Mouse (Mus musculus) granulocyte monocyte progenitor cell, adult 5-6 weeks (primary cell): ENCODE data around the gene Ubqln1. TPM values are rescaled to one million over a fixed set of nuclear protein-coding genes. Genes with fewer than 3 reads are reported as not detected.

Source experiments
- ATAC-seq: replicated peaks from 2 replicates; pipeline ENCODE4 v1.8.0; 2016; ENCODE audit warnings: mild to moderate bottlenecking, moderate TSS enrichment, inconsistent platforms; ENCODE audit not compliant: poor library complexity, severe bottlenecking
- total RNA-seq, 2 experiments: library from RNA; stranded (forward) in 1 of 2; stranded (reverse) in 1 of 2; fragments of 200-712, 200-1000 nt in 1 of 2; fragments of >200 nt in 1 of 2; fragmentation: Nextera tagmentation in 1 of 2; gene quantifications; 2 replicates each; pipeline ENCODE4 v1.2.3; 2014 to 2017

The Ubqln1 gene
- total RNA-seq (2014; fragmentation: Nextera tagmentation) (49.9 and 50.9 TPM in 2 replicates), total RNA-seq (2017) (55.5 and 61.7 TPM in 2 replicates)

GRCm38 (mm10) chr13:58215592-58216341, at the start of gene Ubqln1:
Gene Ubqln1 (minus strand): TSS chr13:58215653.
- ATAC-seq: peak; percentile 91

GRCm38 (mm10) chr13:58263546-58263945, 48.1 kb upstream of the Ubqln1 start:
- peak; percentile 84 for ATAC-seq

- ATAC-seq: no peak
Measured at GRCm38 (mm10) chr13:58261674-58262073, 46.2 kb upstream of the Ubqln1 start.

GRCm38 (mm10) chr13:58253268-58253667, 37.8 kb upstream of the Ubqln1 start:
- ATAC-seq: no peak

- ATAC-seq: no peak
Measured at GRCm38 (mm10) chr13:58248957-58249356, 33.5 kb upstream of the Ubqln1 start.

GRCm38 (mm10) chr13:58236536-58236935, 21.1 kb upstream of the Ubqln1 start:
- no peak for ATAC-seq

GRCm38 (mm10) chr13:58232611-58233010, 17.2 kb upstream of the Ubqln1 start:
- ATAC-seq: peak; percentile 44; the same call in 1 of the 2 replicates

- ATAC-seq: no peak
Measured at GRCm38 (mm10) chr13:58232070-58232469, 16.6 kb upstream of the Ubqln1 start.

GRCm38 (mm10) chr13:58228624-58229023, 13.2 kb upstream of the Ubqln1 start:
- no peak for ATAC-seq

- ATAC-seq: no peak
Measured at GRCm38 (mm10) chr13:58225694-58226093, 10.2 kb upstream of the Ubqln1 start.

- no peak for ATAC-seq
Measured at GRCm38 (mm10) chr13:58220206-58220605, 4.8 kb upstream of the Ubqln1 start.

GRCm38 (mm10) chr13:58217536-58217935, 2.1 kb upstream of the Ubqln1 start:
- ATAC-seq: 0 out of 2 replicates have a peak, but pooled peaks have one; percentile 13

- no peak for ATAC-seq
Measured at GRCm38 (mm10) chr13:58216395-58216794, 942 bp upstream of the Ubqln1 start.

GRCm38 (mm10) chr13:58215253-58215591, 231 bp downstream of the Ubqln1 start:
- no peak; the same call in 1 of the 2 replicates for ATAC-seq

GRCm38 (mm10) chr13:58214346-58215252, 854 bp downstream of the Ubqln1 start:
- peak; percentile 6 for ATAC-seq

GRCm38 (mm10) chr13:58213801-58214200, 1.7 kb downstream of the Ubqln1 start:
- no peak for ATAC-seq

- no peak for ATAC-seq
Measured at GRCm38 (mm10) chr13:58212530-58212929, 2.9 kb downstream of the Ubqln1 start.

- ATAC-seq: no peak
Measured at GRCm38 (mm10) chr13:58210441-58210840, 5.0 kb downstream of the Ubqln1 start.

- no peak for ATAC-seq
Measured at GRCm38 (mm10) chr13:58206084-58206483, 9.4 kb downstream of the Ubqln1 start.

- ATAC-seq: peak; percentile 98
Measured at GRCm38 (mm10) chr13:58204986-58205385, 10.5 kb downstream of the Ubqln1 start.

GRCm38 (mm10) chr13:58204202-58204601, 11.3 kb downstream of the Ubqln1 start:
- ATAC-seq: no peak
